Mouse (Mus musculus): Measurements from ENCODE around the gene Tigar. TPM values are rescaled to one million over a fixed set of nuclear protein-coding genes. Genes with fewer than 3 reads are reported as not detected.

Tigar gene
- total and polyA plus RNA-seq, 3 experiments: 3.2 to 5.6 TPM; not detected in 1

- DNase-seq (ENCODE audit: low read depth, low spot score): no peak
- Histone ChIP-seq H3K4me1 (ENCODE audit: control insufficient read depth in 1 of 2, insufficient read depth in 2 of 2, low read length in 2 of 2) (no peaks in the 10 kb centered on the region), H3K9me3 (replicated peaks; ENCODE audit: insufficient read depth, low read length) (no peaks in the 10 kb centered on the region), H3K36me3 (ENCODE audit: control insufficient read depth in 1 of 2, insufficient read depth in 2 of 2, low read length in 2 of 2) (no peaks in the 10 kb centered on the region), H3K27me3 (ENCODE audit: control insufficient read depth in 1 of 2, insufficient read depth in 2 of 2, low read length in 2 of 2) (peaks cover 0 to 9% of the 10 kb centered on the region in 2 experiments; a peak in 2 of 4 replicates), H3K79me2 (ENCODE audit: control insufficient read depth, insufficient read depth, low read length, poor library complexity) (no peaks in the 10 kb centered on the region), H3K4me3 (ENCODE audit: control insufficient read depth in 1 of 2, insufficient read depth in 1 of 2, low read depth in 2 of 2, low read length in 2 of 2) (no peak overlapping the region), H3K9ac (ENCODE audit: control insufficient read depth, low read depth, low read length, poor library complexity, severe bottlenecking) (no peak overlapping the region), H3K27ac (ENCODE audit: control insufficient read depth, low read depth, low read length) (no peak overlapping the region)
- TF ChIP-seq MAX (IDR thresholded peaks at IDR 0.05; ENCODE audit: low read length) (no peak), ZNF384 (IDR thresholded peaks at IDR 0.05; ENCODE audit: low read depth, low read length) (no peak), TBP (IDR thresholded peaks at IDR 0.05; ENCODE audit: low read depth, low read length) (no peak), KAT2A (conservative IDR thresholded peaks at IDR 0.05; ENCODE audit: low read depth, low read length) (no peak), HCFC1 (IDR thresholded peaks at IDR 0.05; ENCODE audit: low read depth, low read length) (no peak), USF2 (IDR thresholded peaks at IDR 0.05; ENCODE audit: borderline replicate concordance in 1 of 2, insufficient read depth in 1 of 2, low read depth in 1 of 2, low read length in 2 of 2) (no peak), ZKSCAN1 (IDR thresholded peaks at IDR 0.05; ENCODE audit: low read depth, low read length) (no peak), GATA1 (IDR thresholded peaks at IDR 0.05; ENCODE audit: low read depth, low read length) (no peak), MAZ (IDR thresholded peaks at IDR 0.05; ENCODE audit: low read depth, low read length) (no peak), E2F4 (IDR thresholded peaks at IDR 0.05; ENCODE audit: borderline replicate concordance, low read depth, low read length) (no peak), BHLHE40 (IDR thresholded peaks at IDR 0.05; ENCODE audit: borderline replicate concordance, low read depth, low read length) (no peak), CHD2 (IDR thresholded peaks at IDR 0.05; ENCODE audit: low read length) (no peak), GABPA (IDR thresholded peaks at IDR 0.05; ENCODE audit: low read depth, low read length) (no peak)
Measured at GRCm38 (mm10) chr6:127050847-127051246, 58.5 kb downstream of the Tigar start.

- DNase-seq (ENCODE audit: low read depth, low spot score): no peak
- peaks cover 0 to 1% of the 10 kb centered on the region in 2 experiments; a peak in 2 of 4 replicates for H3K27me3 ChIP-seq (ENCODE audit: control insufficient read depth in 1 of 2, insufficient read depth in 2 of 2, low read length in 2 of 2)
- H3K36me3 ChIP-seq (ENCODE audit: control insufficient read depth in 1 of 2, insufficient read depth in 2 of 2, low read length in 2 of 2): no peaks in the 10 kb centered on the region
- H3K4me1 ChIP-seq (ENCODE audit: control insufficient read depth in 1 of 2, insufficient read depth in 2 of 2, low read length in 2 of 2): no peaks in the 10 kb centered on the region
- TF ChIP-seq ZC3H11A (IDR thresholded peaks at IDR 0.05; ENCODE audit: low read depth, low read length) (no peak), JUND (IDR thresholded peaks at IDR 0.05; ENCODE audit: low read depth, low read length) (no peak), MAX (IDR thresholded peaks at IDR 0.05; ENCODE audit: low read length) (no peak), SIN3A (IDR thresholded peaks at IDR 0.05; ENCODE audit: low read length) (no peak), ZNF384 (IDR thresholded peaks at IDR 0.05; ENCODE audit: low read depth, low read length) (no peak), MEF2A (IDR thresholded peaks at IDR 0.05; ENCODE audit: extremely low read depth, insufficient replicate concordance, low read depth, low read length, poor library complexity, severe bottlenecking) (no peak), HCFC1 (IDR thresholded peaks at IDR 0.05; ENCODE audit: low read depth, low read length) (no peak), POLR2A (IDR thresholded peaks at IDR 0.05; ENCODE audit: control insufficient read depth in 1 of 2, insufficient read depth in 1 of 2, low read depth in 1 of 2, low read length in 2 of 2, poor library complexity in 1 of 2) (no peak), TAL1 (IDR thresholded peaks at IDR 0.05; ENCODE audit: low read length) (no peak), ELF1 (IDR thresholded peaks at IDR 0.05; ENCODE audit: low read depth, low read length) (no peak), NELFE (IDR thresholded peaks at IDR 0.05; ENCODE audit: low read depth, low read length) (no peak), CHD1 (IDR thresholded peaks at IDR 0.05; ENCODE audit: low read depth, low read length) (no peak), MYC (IDR thresholded peaks at IDR 0.05; ENCODE audit: low read depth, low read length) (no peak), E2F4 (IDR thresholded peaks at IDR 0.05; ENCODE audit: borderline replicate concordance, low read depth, low read length) (no peak)
- H3K27ac ChIP-seq (ENCODE audit: control insufficient read depth, low read depth, low read length): no peak overlapping the region
- H3K9ac ChIP-seq (ENCODE audit: control insufficient read depth, low read depth, low read length, poor library complexity, severe bottlenecking): no peak overlapping the region
- no peaks in the 10 kb centered on the region for H3K79me2 ChIP-seq (ENCODE audit: control insufficient read depth, insufficient read depth, low read length, poor library complexity)
- no peaks in the 10 kb centered on the region for H3K9me3 ChIP-seq (replicated peaks; ENCODE audit: insufficient read depth, low read length)
- H3K4me3 ChIP-seq (ENCODE audit: control insufficient read depth in 1 of 2, insufficient read depth in 1 of 2, low read depth in 2 of 2, low read length in 2 of 2): no peak overlapping the region
Measured at GRCm38 (mm10) chr6:127044909-127045308, 64.4 kb downstream of the Tigar start.
